Mouse (Mus musculus) liver, adult 2 months (tissue): ENCODE results near the gene Enpep.

Experiments used
- CTCF ChIP-seq: fragments of 200-500 bp; IDR thresholded peaks from 2 replicates; pipeline ENCODE4 v1.5.1; 2011; ENCODE audit warnings: low read depth, low read length, control low read depth
- POLR2A ChIP-seq: fragments of 200-500 bp; IDR thresholded peaks from 2 replicates; pipeline ENCODE4 v1.6.1; 2011; ENCODE audit warnings: low read length, control low read depth; ENCODE audit not compliant: insufficient read depth; ENCODE audit errors: extremely low read depth

DNA sequence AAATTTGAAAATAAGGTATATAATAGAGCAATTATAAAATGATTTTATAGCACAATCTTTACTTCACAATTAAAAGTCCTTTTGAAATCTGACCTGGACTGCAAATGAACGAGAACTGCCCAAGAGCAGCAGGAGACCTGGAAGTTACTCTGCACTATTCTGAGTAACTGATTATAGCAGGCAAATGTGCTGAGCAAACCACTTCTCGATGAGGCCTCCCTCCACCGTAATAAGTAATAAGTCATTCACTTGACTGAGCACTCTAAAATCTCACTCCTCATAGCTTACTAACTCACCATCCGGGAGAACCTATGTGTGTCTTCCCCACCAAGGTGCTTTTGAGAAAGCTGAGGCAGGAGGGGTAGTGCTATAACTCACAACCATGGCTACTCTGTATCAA lies 4.5 kb downstream of the Enpep start:
- TF ChIP-seq CTCF (no peak), POLR2A (no peak)
